Mouse (Mus musculus) adrenal gland, postnatal 25 days (tissue): ENCODE measurements at regions not wholly inside any gene's neighbourhood (a gene's known extent, or its start where the extent isn't known, plus 50 kb on each side); places are given as distances from the start of the nearest gene placed in this dataset.

ENCODE experiments used
- DNase-seq: peaks from one replicate; pipeline ENCODE4 v3.0.0; 2021; ENCODE audit warnings: mixed read lengths

GRCm38 (mm10) chr9:61673575-61674203 is 240.7 kb downstream of the Rplp1 start:
- DNase-seq = no peak

GRCm38 (mm10) chr9:61670986-61671385 is 243.4 kb downstream of the Rplp1 start:
- no peak for DNase-seq

- no peak for DNase-seq
Measured at GRCm38 (mm10) chr9:61669729-61670520, 244.4 kb downstream of the Rplp1 start.

- DNase-seq = no peak
Measured at GRCm38 (mm10) chr9:61668723-61669122, 245.6 kb downstream of the Rplp1 start.

GRCm38 (mm10) chr9:61668157-61668697 is 246.1 kb downstream of the Rplp1 start:
- DNase-seq = no peak

GRCm38 (mm10) chr9:61667453-61668074 is 246.8 kb downstream of the Rplp1 start:
- DNase-seq = no peak

- DNase-seq = no peak
Measured at GRCm38 (mm10) chr9:61666761-61667332, 247.5 kb downstream of the Rplp1 start.

- no peak for DNase-seq
Measured at GRCm38 (mm10) chr9:61666118-61666517, 248.2 kb downstream of the Rplp1 start.

- DNase-seq = no peak
Measured at GRCm38 (mm10) chr9:61665254-61665653, 249.1 kb downstream of the Rplp1 start.

GRCm38 (mm10) chr9:61664000-61664622 is 250.2 kb downstream of the Rplp1 start:
- no peak for DNase-seq

- no peak for DNase-seq
Measured at GRCm38 (mm10) chr9:61662055-61663028, 252.0 kb downstream of the Rplp1 start.

- DNase-seq = no peak
Measured at GRCm38 (mm10) chr9:61660191-61660590, 254.2 kb downstream of the Rplp1 start.

GRCm38 (mm10) chr9:61657996-61658395 is 256.3 kb downstream of the Rplp1 start:
- DNase-seq = no peak

GRCm38 (mm10) chr9:61655433-61655981 is 258.8 kb downstream of the Rplp1 start:
- peak; percentile 35 for DNase-seq

- DNase-seq = peak; percentile 44
Measured at GRCm38 (mm10) chr9:61645661-61646425, 268.5 kb downstream of the Rplp1 start.

- DNase-seq = no peak
Measured at GRCm38 (mm10) chr9:61640739-61641138, 268.6 kb downstream of the Tle3 start.

- DNase-seq = no peak
Measured at GRCm38 (mm10) chr9:61638908-61639307, 266.7 kb downstream of the Tle3 start.

- DNase-seq = no peak
Measured at GRCm38 (mm10) chr9:61633936-61634335, 261.8 kb downstream of the Tle3 start.

- DNase-seq = no peak
Measured at GRCm38 (mm10) chr9:61632602-61633001, 260.4 kb downstream of the Tle3 start.

GRCm38 (mm10) chr9:61631097-61631496 is 258.9 kb downstream of the Tle3 start:
- no peak for DNase-seq
